Mouse (Mus musculus) neural tube, embryonic 14.5 days (tissue): ENCODE measurements around the gene Pbrm1. TPM values are rescaled to one million over a fixed set of nuclear protein-coding genes. Genes with fewer than 3 reads are reported as not detected.

Source experiments
- ATAC-seq: fragments of 200-750 bp; cut with Nextera tagmentation; 2 replicates; pipeline ENCODE4 v1.8.0; 2017; ENCODE audit warnings: low read depth, mild to moderate bottlenecking, moderate TSS enrichment, moderate library complexity
- H3K27ac ChIP-seq: fragments of 300-500 bp; sonication (generic); 2 replicates; pipeline ENCODE4 v1.5.1; 2014; ENCODE audit warnings: low read depth, mild to moderate bottlenecking, control low read depth, low read length, moderate library complexity, mixed read lengths
- H3K27me3 ChIP-seq: fragments of 300-500 bp; sonication (generic); 2 replicates; pipeline ENCODE4 v1.6.1; 2014; ENCODE audit warnings: low read length; ENCODE audit not compliant: control insufficient read depth, insufficient read depth
- H3K36me3 ChIP-seq: fragments of 300-500 bp; sonication (generic); 2 replicates; pipeline ENCODE4 v1.6.1; 2014; ENCODE audit warnings: low read length, mixed read lengths; ENCODE audit not compliant: control insufficient read depth, insufficient read depth
- H3K4me1 ChIP-seq: fragments of 300-500 bp; sonication (generic); 2 replicates; pipeline ENCODE4 v1.6.1; 2014; ENCODE audit warnings: low read length; ENCODE audit not compliant: control insufficient read depth, insufficient read depth
- H3K4me2 ChIP-seq: fragments of 300-500 bp; sonication (generic); 2 replicates; pipeline ENCODE4 v1.6.1; 2014; ENCODE audit warnings: mild to moderate bottlenecking, low read depth, low read length, control low read depth
- H3K4me3 ChIP-seq: fragments of 300-500 bp; sonication (generic); 2 replicates; pipeline ENCODE4 v1.5.1; 2014; ENCODE audit warnings: low read depth, low read length, control low read depth, mixed read lengths
- H3K9ac ChIP-seq: fragments of 300-500 bp; sonication (generic); replicated peaks from 2 replicates; pipeline ENCODE4 v1.6.1; 2014; ENCODE audit warnings: low read depth, mild to moderate bottlenecking, control low read depth, low read length, mixed read lengths
- H3K9me3 ChIP-seq: fragments of 300-500 bp; sonication (generic); 2 replicates; pipeline ENCODE4 v1.6.1; 2016; ENCODE audit warnings: low read length; ENCODE audit not compliant: control insufficient read depth
- WGBS: fragments of 180-500 bp; shearing (Covaris S2); extraction: QIAGEN DNeasy Blood & Tissue Kit; methylation state at CpG from one replicate; pipeline ENCODE4 v1.1.7; 2014; 5-methylcytosine and 5-hydroxymethylcytosine counted together
- polyA plus RNA-seq: library from polyadenylated mRNA; unstranded; fragments of >200 nt; fragmentation: Nextera tagmentation; extraction: Ambion mirVana; gene quantifications from 2 replicates; pipeline ENCODE4 v1.2.1, GENCODE M21; 2014

The Pbrm1 gene
- polyA plus RNA-seq, 1 experiment from 2014 or later = 94.3 TPM

- 98% methylated on average over 14 of the region's 14 CpGs for WGBS
These were observed 122.1 kb downstream of the Pbrm1 start for GRCm38 (mm10) chr14:31141011-31141410.

GRCm38 (mm10) chr14:31145694-31146093 lies 126.8 kb downstream of the Pbrm1 start:
- Histone ChIP-seq H3K27ac (no peak overlapping the region), H3K36me3 (no peaks in the 10 kb centered on the region), H3K4me2 (no peak overlapping the region), H3K9me3 (no peaks in the 10 kb centered on the region), H3K4me3 (no peak overlapping the region), H3K27me3 (no peaks in the 10 kb centered on the region), H3K4me1 (no peaks in the 10 kb centered on the region), H3K9ac (no peak overlapping the region)
- no peak for ATAC-seq
- 92% methylated on average over 11 of the region's 11 CpGs for WGBS

More at GRCm38 (mm10) chr14:31141011-31141410, 122.1 kb downstream of the Pbrm1 start:
- H3K4me2 ChIP-seq = no peak overlapping the region
- H3K9ac ChIP-seq = no peak overlapping the region
- H3K27me3 ChIP-seq = no peaks in the 10 kb centered on the region
- H3K36me3 ChIP-seq = peaks cover 31% of the 10 kb centered on the region
- no peaks in the 10 kb centered on the region for H3K4me1 ChIP-seq
- H3K27ac ChIP-seq = no peak overlapping the region
- H3K9me3 ChIP-seq = no peaks in the 10 kb centered on the region
- no peak overlapping the region for H3K4me3 ChIP-seq
- ATAC-seq = no peak

- no peaks in the 10 kb centered on the region for H3K4me1 ChIP-seq
- no peaks in the 10 kb centered on the region for H3K36me3 ChIP-seq
- no peak overlapping the region for H3K9ac ChIP-seq
- 84% methylated on average over 27 of the region's 27 CpGs for WGBS
- no peaks in the 10 kb centered on the region for H3K9me3 ChIP-seq
- H3K4me2 ChIP-seq = no peak overlapping the region
- no peaks in the 10 kb centered on the region for H3K27me3 ChIP-seq
- ATAC-seq = no peak
- no peak overlapping the region for H3K4me3 ChIP-seq
- H3K27ac ChIP-seq = no peak overlapping the region
These were observed 141.5 kb downstream of the Pbrm1 start for GRCm38 (mm10) chr14:31160196-31161150.

- no peak overlapping the region for H3K4me3 ChIP-seq
- no peak overlapping the region for H3K4me2 ChIP-seq
- H3K27me3 ChIP-seq = no peaks in the 10 kb centered on the region
- 86% methylated on average over 7 of the region's 7 CpGs for WGBS
- no peak overlapping the region for H3K9ac ChIP-seq
- peaks cover under 1% of the 10 kb centered on the region; the same call in 1 of the 2 replicates for H3K4me1 ChIP-seq
- ATAC-seq = no peak
- H3K9me3 ChIP-seq = no peaks in the 10 kb centered on the region
- H3K27ac ChIP-seq = no peak overlapping the region
- H3K36me3 ChIP-seq = no peaks in the 10 kb centered on the region
These were observed 142.3 kb downstream of the Pbrm1 start for GRCm38 (mm10) chr14:31161191-31161590.

GRCm38 (mm10) chr14:31161638-31162037 lies 142.7 kb downstream of the Pbrm1 start:
- no peaks in the 10 kb centered on the region for H3K27me3 ChIP-seq
- H3K4me1 ChIP-seq = peaks cover 3% of the 10 kb centered on the region; the same call in 1 of the 2 replicates
- no peak overlapping the region for H3K9ac ChIP-seq
- no peaks in the 10 kb centered on the region for H3K9me3 ChIP-seq
- 75% methylated on average over 10 of the region's 10 CpGs for WGBS
- H3K4me2 ChIP-seq = no peak overlapping the region
- no peak overlapping the region for H3K4me3 ChIP-seq
- no peaks in the 10 kb centered on the region for H3K36me3 ChIP-seq
- H3K27ac ChIP-seq = no peak overlapping the region
- no peak for ATAC-seq

- H3K4me3 ChIP-seq = no peak overlapping the region
- no peak overlapping the region for H3K9ac ChIP-seq
- no peaks in the 10 kb centered on the region for H3K36me3 ChIP-seq
- 90% methylated on average over 8 of the region's 8 CpGs for WGBS
- no peak overlapping the region for H3K27ac ChIP-seq
- no peaks in the 10 kb centered on the region for H3K27me3 ChIP-seq
- no peak overlapping the region for H3K4me2 ChIP-seq
- ATAC-seq = no peak
- peaks cover 3% of the 10 kb centered on the region; the same call in 1 of the 2 replicates for H3K4me1 ChIP-seq
- no peaks in the 10 kb centered on the region for H3K9me3 ChIP-seq
These were observed 145.1 kb downstream of the Pbrm1 start for GRCm38 (mm10) chr14:31164067-31164466.

- Histone ChIP-seq H3K4me1 (peaks cover 3% of the 10 kb centered on the region; the same call in 1 of the 2 replicates), H3K4me2 (no peak overlapping the region), H3K9ac (no peak overlapping the region), H3K27ac (no peak overlapping the region), H3K4me3 (no peak overlapping the region), H3K27me3 (no peaks in the 10 kb centered on the region), H3K36me3 (0 out of 2 replicates have a peak, but pooled peaks cover 1% of the 10 kb centered on the region), H3K9me3 (no peaks in the 10 kb centered on the region)
- WGBS = 73% methylated on average over 2 of the region's 2 CpGs
- ATAC-seq = no peak
These were observed 146.1 kb downstream of the Pbrm1 start for GRCm38 (mm10) chr14:31165010-31165409.

GRCm38 (mm10) chr14:31165458-31165857 lies 146.5 kb downstream of the Pbrm1 start:
- H3K9ac ChIP-seq = no peak overlapping the region
- H3K36me3 ChIP-seq = 0 out of 2 replicates have a peak, but pooled peaks cover 6% of the 10 kb centered on the region
- H3K4me3 ChIP-seq = no peak overlapping the region
- WGBS = 62% methylated on average over 7 of the region's 7 CpGs
- no peaks in the 10 kb centered on the region for H3K9me3 ChIP-seq
- H3K4me2 ChIP-seq = no peak overlapping the region
- ATAC-seq = no peak
- H3K4me1 ChIP-seq = peaks cover 3% of the 10 kb centered on the region; the same call in 1 of the 2 replicates
- H3K27me3 ChIP-seq = no peaks in the 10 kb centered on the region
- H3K27ac ChIP-seq = no peak overlapping the region

- Histone ChIP-seq H3K4me3 (no peak overlapping the region), H3K4me2 (peak overlapping the region; percentile 6; the same call in 1 of the 2 replicates), H3K27me3 (no peaks in the 10 kb centered on the region), H3K9ac (no peak overlapping the region), H3K9me3 (no peaks in the 10 kb centered on the region), H3K36me3 (peaks cover 10% of the 10 kb centered on the region), H3K4me1 (peaks cover 3% of the 10 kb centered on the region; the same call in 1 of the 2 replicates), H3K27ac (no peak overlapping the region)
- ATAC-seq = no peak
- 64% methylated on average over 10 of the region's 10 CpGs for WGBS
These were observed 147.2 kb downstream of the Pbrm1 start for GRCm38 (mm10) chr14:31165991-31166630.
